In genomic region chr8:111056691-111057293, GRCm38 (mm10) we compare ENCODE assay signal across 8 mouse cellular contexts. TPM values are rescaled to one million over a fixed set of nuclear protein-coding genes. Genes with fewer than 3 reads are reported as not detected.
DNase-seq lines count a peak whose midpoint lies in the region; ATAC-seq and TF ChIP-seq lines count a peak whose summit lies in the region.

No protein-coding gene starts in this region.

- H3K4me2 ChIP-seq in heart, embryonic 11.5 days = peak overlapping the region; percentile 95
- peak overlapping the region; percentile 91 for H3K4me2 ChIP-seq in kidney, embryonic 14.5 days (replicated peaks; ENCODE audit: low read depth, low read length)
- H3K4me2 ChIP-seq in liver, embryonic 15.5 days = peak overlapping the region; percentile 99
- H3K4me2 ChIP-seq in neural tube, embryonic 14.5 days (ENCODE audit: low read depth, low read length) = peak overlapping the region; percentile 98

- TF ChIP-seq CTCF in E14TG2a.4 (conservative IDR thresholded peaks at IDR 0.05; ENCODE audit: low read length) = no peak
- TF ChIP-seq CTCF in Patski (IDR thresholded peaks at IDR 0.05) = no peak

- in situ Hi-C loops in Patski (cut with MboI; ENCODE audit: low pct_unique_long_range_greater_than_20kb) = loop anchor here (5.0 kb wide), 1 partner anchor 36 kb away; the partner anchor contains the start of genes Clec18a and Pdpr

- H3K4me1 ChIP-seq in E14TG2a.4 (replicated peaks; ENCODE audit: low read depth, low read length) = peaks cover 62% of the 10 kb centered on the region
- H3K4me1 ChIP-seq in heart, embryonic 11.5 days (ENCODE audit: control insufficient read depth, insufficient read depth, low read length) = peaks cover 24% of the 10 kb centered on the region
- peaks cover 11% of the 10 kb centered on the region; the same call in 1 of the 2 replicates for H3K4me1 ChIP-seq in kidney, embryonic 14.5 days (ENCODE audit: control insufficient read depth, insufficient read depth, low read length)
- H3K4me1 ChIP-seq in liver, embryonic 15.5 days (replicated peaks) = peaks cover 62% of the 10 kb centered on the region
- H3K4me1 ChIP-seq in neural tube, embryonic 14.5 days (ENCODE audit: control insufficient read depth, insufficient read depth, low read length) = peaks cover 19% of the 10 kb centered on the region

- peak overlapping the region; percentile 76 for H3K27ac ChIP-seq in heart, embryonic 11.5 days (ENCODE audit: low read depth, low read length)
- peak overlapping the region; percentile 93 for H3K27ac ChIP-seq in kidney, embryonic 14.5 days (ENCODE audit: low read depth, low read length)
- H3K27ac ChIP-seq in liver, embryonic 15.5 days (replicated peaks) = peak overlapping the region; percentile 87
- peak overlapping the region; percentile 60 for H3K27ac ChIP-seq in neural tube, embryonic 14.5 days (ENCODE audit: low read depth, low read length)

- H3K9me3 ChIP-seq in E14TG2a.4 (ENCODE audit: low read length) = no peaks in the 10 kb centered on the region
- H3K9me3 ChIP-seq in heart, embryonic 11.5 days (replicated peaks; ENCODE audit: control insufficient read depth, low read length) = no peaks in the 10 kb centered on the region
- no peaks in the 10 kb centered on the region for H3K9me3 ChIP-seq in kidney, embryonic 14.5 days (ENCODE audit: control insufficient read depth, low read length)
- no peaks in the 10 kb centered on the region for H3K9me3 ChIP-seq in liver, embryonic 15.5 days (replicated peaks)
- H3K9me3 ChIP-seq in neural tube, embryonic 14.5 days (ENCODE audit: control insufficient read depth, low read length) = no peaks in the 10 kb centered on the region

- H3K9ac ChIP-seq in heart, embryonic 11.5 days (ENCODE audit: low read depth, low read length) = peak overlapping the region; percentile 90
- H3K9ac ChIP-seq in kidney, embryonic 14.5 days (ENCODE audit: low read depth, low read length) = peak overlapping the region; percentile 94
- peak overlapping the region; percentile 87 for H3K9ac ChIP-seq in liver, embryonic 15.5 days
- H3K9ac ChIP-seq in neural tube, embryonic 14.5 days (replicated peaks; ENCODE audit: low read depth, low read length) = peak overlapping the region; percentile 75

- peak; percentile 60 for ATAC-seq in Patski
- peak; percentile 39 for ATAC-seq in heart, embryonic 11.5 days (replicated peaks; ENCODE audit: insufficient number of reproducible peaks, low FRiP score, low TSS enrichment)
- peak; percentile 65 for ATAC-seq in kidney, embryonic 14.5 days (ENCODE audit: low FRiP score, low TSS enrichment)
- peak; percentile 63 for ATAC-seq in liver, embryonic 15.5 days (ENCODE audit: insufficient read depth)
- peak; percentile 48 for ATAC-seq in neural tube, embryonic 14.5 days (ENCODE audit: low read depth)

- CTCF ChIA-PET in Patski (lab: Charles Lee) = interaction anchor here (1.1 to 2.6 kb wide), 12 partner anchors 10 to 35 kb away, joined by 3 to 13 read pairs (median 4); partner anchors contain the start of genes Aars and Clec18a

- WGBS in heart, embryonic 11.5 days (ENCODE audit: insufficient replicate concordance) = under 1% methylated on average over 60 of the region's 63 CpGs
- 1% methylated on average over 47 of the region's 63 CpGs for WGBS in kidney, embryonic 14.5 days
- WGBS in liver, embryonic 15.5 days (ENCODE audit: insufficient replicate concordance) = under 1% methylated on average over 62 of the region's 63 CpGs
- under 1% methylated on average over 60 of the region's 63 CpGs for WGBS in neural tube, embryonic 14.5 days

- no peak for DNase-seq in Patski (ENCODE audit: low read depth, low spot score)
- peak; percentile 49 to 57 for DNase-seq in cerebellum, postnatal 36 days
- DNase-seq in yolk sac, embryonic 10.5 days (ENCODE audit: low spot score) = no peak

- POLR2A ChIA-PET in Patski (lab: Charles Lee) = interaction anchor here (0.6 to 1.6 kb wide), 5 partner anchors 19 to 211 kb away, joined by 3 to 9 read pairs (median 3); no protein-coding TSS in a partner anchor

- H3K36me3 ChIP-seq in E14TG2a.4 (ENCODE audit: insufficient read depth, low read length) = peaks cover 62% of the 10 kb centered on the region
- H3K36me3 ChIP-seq in heart, embryonic 11.5 days (ENCODE audit: control insufficient read depth, insufficient read depth, low read length) = peaks cover 31% of the 10 kb centered on the region
- peaks cover 47% of the 10 kb centered on the region for H3K36me3 ChIP-seq in kidney, embryonic 14.5 days (ENCODE audit: control insufficient read depth, insufficient read depth, low read length)
- peaks cover 53% of the 10 kb centered on the region for H3K36me3 ChIP-seq in liver, embryonic 15.5 days (replicated peaks)
- peaks cover 35% of the 10 kb centered on the region for H3K36me3 ChIP-seq in neural tube, embryonic 14.5 days (ENCODE audit: control insufficient read depth, insufficient read depth, low read length)

- peak overlapping the region; percentile 95 for H3K4me3 ChIP-seq in E14TG2a.4 (replicated peaks; ENCODE audit: low read length)
- H3K4me3 ChIP-seq in heart, embryonic 11.5 days (ENCODE audit: low read depth, low read length) = peak overlapping the region; percentile 86
- H3K4me3 ChIP-seq in kidney, embryonic 14.5 days (ENCODE audit: low read length) = peak overlapping the region; percentile 97
- H3K4me3 ChIP-seq in liver, embryonic 15.5 days (replicated peaks) = peak overlapping the region; percentile 90
- H3K4me3 ChIP-seq in neural tube, embryonic 14.5 days (ENCODE audit: low read depth, low read length) = peak overlapping the region; percentile 89

- peaks cover 16% of the 10 kb centered on the region for H3K27me3 ChIP-seq in E14TG2a.4 (ENCODE audit: insufficient read depth, low read length)
- no peaks in the 10 kb centered on the region for H3K27me3 ChIP-seq in Patski
- H3K27me3 ChIP-seq in heart, embryonic 11.5 days (ENCODE audit: control insufficient read depth, insufficient read depth, low read length) = no peaks in the 10 kb centered on the region
- no peaks in the 10 kb centered on the region; the same call in 1 of the 2 replicates for H3K27me3 ChIP-seq in kidney, embryonic 14.5 days (ENCODE audit: control insufficient read depth, insufficient read depth, low read length)
- no peaks in the 10 kb centered on the region for H3K27me3 ChIP-seq in liver, embryonic 15.5 days
- no peaks in the 10 kb centered on the region for H3K27me3 ChIP-seq in neural tube, embryonic 14.5 days (ENCODE audit: control insufficient read depth, insufficient read depth, low read length)

RNA-seq across cellular contexts. Expression of gene Exosc6, which starts 0.7 kb away (rescaled TPM):
- not detected for polyA plus RNA-seq in Patski (2021)
- polyA plus RNA-seq in heart, embryonic 11.5 days (2014; fragmentation: Nextera tagmentation; extraction: Ambion mirVana) = 11.3 and 18.4 TPM in 2 replicates
- 53.3 and 77.3 TPM in 2 replicates for polyA plus RNA-seq in kidney, embryonic 14.5 days (2014; fragmentation: Nextera tagmentation; extraction: Ambion mirVana)
- 3.5 and 6.0 TPM in 2 replicates for polyA plus RNA-seq in liver, embryonic 15.5 days (2015; fragmentation: Nextera tagmentation; extraction: Ambion mirVana)
- not detected in 2 replicates for polyA plus RNA-seq in neural tube, embryonic 14.5 days (2014; fragmentation: Nextera tagmentation; extraction: Ambion mirVana)

RNA-seq across cellular contexts. Expression of gene Aars, which starts 23.8 kb away (rescaled TPM):
- polyA plus RNA-seq in Patski (2021) = 170 TPM
- polyA plus RNA-seq in heart, embryonic 11.5 days (2014; fragmentation: Nextera tagmentation; extraction: Ambion mirVana) = 40.9 and 47.3 TPM in 2 replicates
- polyA plus RNA-seq in kidney, embryonic 14.5 days (2014; fragmentation: Nextera tagmentation; extraction: Ambion mirVana) = 37.9 and 59.7 TPM in 2 replicates
- polyA plus RNA-seq in liver, embryonic 15.5 days (2015; fragmentation: Nextera tagmentation; extraction: Ambion mirVana) = 54.0 and 55.0 TPM in 2 replicates
- 76.4 and 93.5 TPM in 2 replicates for polyA plus RNA-seq in neural tube, embryonic 14.5 days (2014; fragmentation: Nextera tagmentation; extraction: Ambion mirVana)

RNA-seq across cellular contexts. Expression of gene Ddx19b, which starts 25.2 kb away (rescaled TPM):
- polyA plus RNA-seq in Patski (2021) = 8.3 TPM
- polyA plus RNA-seq in heart, embryonic 11.5 days (2014; fragmentation: Nextera tagmentation; extraction: Ambion mirVana) = 3.8 and 4.8 TPM in 2 replicates
- 2.3 and 6.7 TPM in 2 replicates for polyA plus RNA-seq in kidney, embryonic 14.5 days (2014; fragmentation: Nextera tagmentation; extraction: Ambion mirVana)
- polyA plus RNA-seq in liver, embryonic 15.5 days (2015; fragmentation: Nextera tagmentation; extraction: Ambion mirVana) = 2.4 and 3.0 TPM in 2 replicates
- 6.3 and 7.6 TPM in 2 replicates for polyA plus RNA-seq in neural tube, embryonic 14.5 days (2014; fragmentation: Nextera tagmentation; extraction: Ambion mirVana)

RNA-seq across cellular contexts. Expression of gene Clec18a, which starts 35.4 kb away (rescaled TPM):
- polyA plus RNA-seq in Patski (2021) = 8.3 TPM
- not detected in 2 replicates for polyA plus RNA-seq in heart, embryonic 11.5 days (2014; fragmentation: Nextera tagmentation; extraction: Ambion mirVana)
- 51.6 and 59.0 TPM in 2 replicates for polyA plus RNA-seq in kidney, embryonic 14.5 days (2014; fragmentation: Nextera tagmentation; extraction: Ambion mirVana)
- polyA plus RNA-seq in liver, embryonic 15.5 days (2015; fragmentation: Nextera tagmentation; extraction: Ambion mirVana) = not detected in 2 replicates
- polyA plus RNA-seq in neural tube, embryonic 14.5 days (2014; fragmentation: Nextera tagmentation; extraction: Ambion mirVana) = 0.70 and 1.5 TPM in 2 replicates

RNA-seq across cellular contexts. Expression of gene Pdpr, which starts 37.6 kb away (rescaled TPM):
- 26.1 TPM for polyA plus RNA-seq in Patski (2021)
- 6.3 and 8.2 TPM in 2 replicates for polyA plus RNA-seq in heart, embryonic 11.5 days (2014; fragmentation: Nextera tagmentation; extraction: Ambion mirVana)
- 3.9 and 8.6 TPM in 2 replicates for polyA plus RNA-seq in kidney, embryonic 14.5 days (2014; fragmentation: Nextera tagmentation; extraction: Ambion mirVana)
- polyA plus RNA-seq in liver, embryonic 15.5 days (2015; fragmentation: Nextera tagmentation; extraction: Ambion mirVana) = 2.4 and 2.6 TPM in 2 replicates
- 8.1 and 8.7 TPM in 2 replicates for polyA plus RNA-seq in neural tube, embryonic 14.5 days (2014; fragmentation: Nextera tagmentation; extraction: Ambion mirVana)

Comparison
In these comparisons a context has a peak if more than half of its experiments do, and no peak if none do; other contexts are left out.
1. DNase-seq: peak in cerebellum, postnatal 36 days (2 of 2); none in Patski (single experiment) and yolk sac, embryonic 10.5 days (single experiment).
2. Peak in every context shown above with its lines, with median percentiles within 50 percentile points of each other: H3K4me3 ChIP-seq, ATAC-seq, H3K27ac ChIP-seq, H3K4me2 ChIP-seq and H3K9ac ChIP-seq.